Mouse (Mus musculus): ENCODE measurements around the gene Abhd15. TPM values are rescaled to one million over a fixed set of nuclear protein-coding genes. Genes with fewer than 3 reads are reported as not detected.

Gene Abhd15
- polyA plus RNA-seq, 1 experiment from 2014 or later = 4.9 TPM

GRCm38 (mm10) chr11:77485229-77485628 is 29.7 kb upstream of the Abhd15 start:
- H3K36me3 ChIP-seq (replicated peaks) = no peaks in the 10 kb centered on the region
- H3K9ac ChIP-seq = no peak overlapping the region
- H3K27me3 ChIP-seq = peaks cover 37% of the 10 kb centered on the region
- no peaks in the 10 kb centered on the region for H3K9me3 ChIP-seq (replicated peaks)
- H3K27ac ChIP-seq (replicated peaks) = no peak overlapping the region
- no peak overlapping the region for H3K4me2 ChIP-seq
- WGBS (ENCODE audit: insufficient replicate concordance) = 68% methylated on average over 6 of the region's 6 CpGs
- no peak for ATAC-seq (ENCODE audit: insufficient read depth)
- H3K4me1 ChIP-seq (replicated peaks) = peaks cover 21% of the 10 kb centered on the region
- H3K4me3 ChIP-seq (replicated peaks) = no peak overlapping the region

- Histone ChIP-seq H3K4me2 (no peak overlapping the region), H3K4me1 (replicated peaks) (peaks cover 37% of the 10 kb centered on the region), H3K9ac (no peak overlapping the region), H3K4me3 (replicated peaks) (no peak overlapping the region), H3K27ac (replicated peaks) (no peak overlapping the region), H3K36me3 (replicated peaks) (no peaks in the 10 kb centered on the region), H3K27me3 (peaks cover 53% of the 10 kb centered on the region), H3K9me3 (replicated peaks) (no peaks in the 10 kb centered on the region)
- 72% methylated on average over 5 of the region's 5 CpGs for WGBS (ENCODE audit: insufficient replicate concordance)
- ATAC-seq (ENCODE audit: insufficient read depth) = no peak
These were observed 28.1 kb upstream of the Abhd15 start for GRCm38 (mm10) chr11:77486798-77487197.

- H3K4me3 ChIP-seq (replicated peaks) = peak overlapping the region; percentile 69
- no peak overlapping the region for H3K27ac ChIP-seq (replicated peaks)
- peaks cover 47% of the 10 kb centered on the region for H3K4me1 ChIP-seq (replicated peaks)
- no peaks in the 10 kb centered on the region for H3K36me3 ChIP-seq (replicated peaks)
- H3K9ac ChIP-seq = peak overlapping the region; percentile 55
- peak overlapping the region; percentile 96 for H3K4me2 ChIP-seq
- no peak for ATAC-seq (ENCODE audit: insufficient read depth)
- no peaks in the 10 kb centered on the region for H3K9me3 ChIP-seq (replicated peaks)
- peaks cover 58% of the 10 kb centered on the region for H3K27me3 ChIP-seq
- WGBS (ENCODE audit: insufficient replicate concordance) = 4% methylated on average over 55 of the region's 55 CpGs
These were observed 25.9 kb upstream of the Abhd15 start for GRCm38 (mm10) chr11:77488771-77489581.

GRCm38 (mm10) chr11:77489591-77490235 is 25.2 kb upstream of the Abhd15 start, which contains the start of gene Ankrd13b:
Gene Ankrd13b (minus strand): TSS chr11:77489678.
- Histone ChIP-seq H3K36me3 (replicated peaks) (no peaks in the 10 kb centered on the region), H3K9ac (peak within 1 kb of the TSS; percentile 55), H3K4me1 (replicated peaks) (peaks cover 54% of the 10 kb centered on the region), H3K27me3 (peaks cover 58% of the 10 kb centered on the region), H3K4me2 (peak within 1 kb of the TSS; percentile 96), H3K27ac (replicated peaks) (no peak within 1 kb of the TSS), H3K9me3 (replicated peaks) (no peaks in the 10 kb centered on the region), H3K4me3 (replicated peaks) (peak within 1 kb of the TSS; percentile 69)
- under 1% methylated on average over 62 of the region's 87 CpGs for WGBS (ENCODE audit: insufficient replicate concordance)
- ATAC-seq (ENCODE audit: insufficient read depth) = no peak

- WGBS (ENCODE audit: insufficient replicate concordance) = 55% methylated on average over 6 of the region's 6 CpGs
- peaks cover 61% of the 10 kb centered on the region for H3K4me1 ChIP-seq (replicated peaks)
- H3K27ac ChIP-seq (replicated peaks) = no peak overlapping the region
- H3K9ac ChIP-seq = peak overlapping the region; percentile 55; the same call in 1 of the 2 replicates
- H3K9me3 ChIP-seq (replicated peaks) = no peaks in the 10 kb centered on the region
- no peak for ATAC-seq (ENCODE audit: insufficient read depth)
- H3K36me3 ChIP-seq (replicated peaks) = no peaks in the 10 kb centered on the region
- no peak overlapping the region; the same call in 1 of the 2 replicates for H3K4me2 ChIP-seq
- H3K27me3 ChIP-seq = peaks cover 58% of the 10 kb centered on the region
- H3K4me3 ChIP-seq (replicated peaks) = no peak overlapping the region
These were observed 24.5 kb upstream of the Abhd15 start for GRCm38 (mm10) chr11:77490451-77490850.

GRCm38 (mm10) chr11:77491123-77491501 is 23.8 kb upstream of the Abhd15 start:
- no peak overlapping the region for H3K9ac ChIP-seq
- H3K4me1 ChIP-seq (replicated peaks) = peaks cover 68% of the 10 kb centered on the region

GRCm38 (mm10) chr11:77491502-77492291 is 23.2 kb upstream of the Abhd15 start:
- Histone ChIP-seq H3K9ac (peak overlapping the region; percentile 50), H3K4me2 (peak overlapping the region; percentile 93), H3K4me3 (replicated peaks) (peak overlapping the region; percentile 80), H3K9me3 (replicated peaks) (no peaks in the 10 kb centered on the region), H3K36me3 (replicated peaks) (no peaks in the 10 kb centered on the region), H3K4me1 (replicated peaks) (peaks cover 72% of the 10 kb centered on the region), H3K27me3 (peaks cover 56% of the 10 kb centered on the region), H3K27ac (replicated peaks) (0 out of 2 replicates have a peak overlapping the region, but pooled peaks have one; percentile 41)
- ATAC-seq (ENCODE audit: insufficient read depth) = 0 out of 2 replicates have a peak, but pooled peaks have one; percentile 6
- under 1% methylated on average over 23 of the region's 23 CpGs for WGBS (ENCODE audit: insufficient replicate concordance)

More at GRCm38 (mm10) chr11:77491123-77491501, 23.8 kb upstream of the Abhd15 start:
- under 1% methylated on average over 13 of the region's 13 CpGs for WGBS (ENCODE audit: insufficient replicate concordance)
- H3K27ac ChIP-seq (replicated peaks) = 0 out of 2 replicates have a peak overlapping the region, but pooled peaks have one; percentile 41
- peak; percentile 17; the same call in 1 of the 2 replicates for ATAC-seq (ENCODE audit: insufficient read depth)
- H3K9me3 ChIP-seq (replicated peaks) = no peaks in the 10 kb centered on the region
- peak overlapping the region; percentile 93 for H3K4me2 ChIP-seq
- no peaks in the 10 kb centered on the region for H3K36me3 ChIP-seq (replicated peaks)
- peaks cover 58% of the 10 kb centered on the region for H3K27me3 ChIP-seq
- H3K4me3 ChIP-seq (replicated peaks) = peak overlapping the region; percentile 80

- Histone ChIP-seq H3K27ac (replicated peaks) (peak overlapping the region; percentile 63), H3K9ac (peak overlapping the region; percentile 75), H3K36me3 (replicated peaks) (no peaks in the 10 kb centered on the region), H3K27me3 (peaks cover 49% of the 10 kb centered on the region), H3K4me2 (peak overlapping the region; percentile 93), H3K9me3 (replicated peaks) (no peaks in the 10 kb centered on the region), H3K4me1 (replicated peaks) (peaks cover 79% of the 10 kb centered on the region), H3K4me3 (replicated peaks) (peak overlapping the region; percentile 80)
- no peak for ATAC-seq (ENCODE audit: insufficient read depth)
- under 1% methylated on average over 13 of the region's 18 CpGs for WGBS (ENCODE audit: insufficient replicate concordance)
These were observed 22.5 kb upstream of the Abhd15 start for GRCm38 (mm10) chr11:77492311-77492871.

- Histone ChIP-seq H3K9me3 (replicated peaks) (no peaks in the 10 kb centered on the region), H3K9ac (peak overlapping the region; percentile 75), H3K4me3 (replicated peaks) (peak overlapping the region; percentile 80), H3K27ac (replicated peaks) (peak overlapping the region; percentile 63), H3K4me2 (peak overlapping the region; percentile 93), H3K27me3 (peaks cover 44% of the 10 kb centered on the region), H3K36me3 (replicated peaks) (no peaks in the 10 kb centered on the region), H3K4me1 (replicated peaks) (peaks cover 83% of the 10 kb centered on the region)
- WGBS (ENCODE audit: insufficient replicate concordance) = under 1% methylated on average over 32 of the region's 32 CpGs
- ATAC-seq (ENCODE audit: insufficient read depth) = peak; percentile 82
These were observed 22.0 kb upstream of the Abhd15 start for GRCm38 (mm10) chr11:77492911-77493332.

- Histone ChIP-seq H3K4me1 (replicated peaks) (peaks cover 87% of the 10 kb centered on the region), H3K4me2 (peak within 1 kb of the TSS; percentile 93), H3K9me3 (replicated peaks) (no peaks in the 10 kb centered on the region), H3K27ac (replicated peaks) (peak within 1 kb of the TSS; percentile 78), H3K4me3 (replicated peaks) (peak within 1 kb of the TSS; percentile 80), H3K9ac (peak within 1 kb of the TSS; percentile 75), H3K27me3 (peaks cover 36% of the 10 kb centered on the region), H3K36me3 (replicated peaks) (no peaks in the 10 kb centered on the region)
- peak; percentile 11 for ATAC-seq (ENCODE audit: insufficient read depth)
- WGBS (ENCODE audit: insufficient replicate concordance) = under 1% methylated on average over 72 of the region's 74 CpGs
These were observed 21.2 kb upstream of the Abhd15 start, which contains the start of gene Git1 for GRCm38 (mm10) chr11:77493512-77494343. Gene Git1 (plus strand): TSS chr11:77493562.
